Mouse (Mus musculus) cortical plate, adult 2 months (tissue): ENCODE results near the gene Proca1. TPM values are rescaled to one million over a fixed set of nuclear protein-coding genes. Genes with fewer than 3 reads are reported as not detected.

ENCODE experiments used
- H3K27ac ChIP-seq: fragments of 200-500 bp; 2 replicates; pipeline ENCODE4 v1.5.1; 2012; ENCODE audit warnings: low read length, control low read depth, inconsistent platforms; ENCODE audit not compliant: insufficient read depth
- H3K4me1 ChIP-seq: fragments of 200-500 bp; 2 replicates; pipeline ENCODE4 v1.6.1; 2011; ENCODE audit warnings: low read length; ENCODE audit not compliant: control insufficient read depth, insufficient read depth
- H3K4me3 ChIP-seq: fragments of 200-500 bp; 2 replicates; pipeline ENCODE4 v1.5.1; 2011; ENCODE audit warnings: mild to moderate bottlenecking, low read length, control low read depth; ENCODE audit not compliant: insufficient read depth
- CTCF ChIP-seq: fragments of 200-500 bp; IDR thresholded peaks from 2 replicates; pipeline ENCODE4 v1.5.1; 2011; ENCODE audit warnings: mild to moderate bottlenecking, control low read depth, low read length; ENCODE audit not compliant: insufficient read depth; ENCODE audit errors: extremely low read depth
- POLR2A ChIP-seq: fragments of 200-500 bp; IDR thresholded peaks from 2 replicates; pipeline ENCODE4 v1.6.1; 2011; ENCODE audit warnings: mild to moderate bottlenecking, low read length, control low read depth; ENCODE audit not compliant: insufficient read depth; ENCODE audit errors: extremely low read depth
- polyA plus RNA-seq: library from polyadenylated mRNA; depleted of rRNA; stranded (reverse); fragments of >200 nt; gene quantifications from 2 replicates; pipeline ENCODE4 v1.2.3, GENCODE M21; 2012

Proca1 gene
- polyA plus RNA-seq, 1 experiment: 6.2 TPM

- peaks cover 4% of the 10 kb centered on the region; the same call in 1 of the 2 replicates for H3K4me1 ChIP-seq
- H3K27ac ChIP-seq: peak within 1 kb of the TSS; percentile 90
- H3K4me3 ChIP-seq: peak within 1 kb of the TSS; percentile 48
- TF ChIP-seq CTCF (no peak), POLR2A (0 out of 2 replicates have a peak, but pooled peaks have one; percentile 36)
These were observed 4.6 kb upstream of the Proca1 start, which contains the start of gene Rab34 for GRCm38 (mm10) chr11:78188331-78189233. TSS of gene Rab34 (plus strand) at chr11:78188430.

GRCm38 (mm10) chr11:78189234-78190040 is 3.8 kb upstream of the Proca1 start:
- Histone ChIP-seq H3K27ac (peak overlapping the region; percentile 90), H3K4me3 (peak overlapping the region; percentile 48)
- TF ChIP-seq POLR2A (peak; percentile 30; the same call in 1 of the 2 replicates), CTCF (no peak)

DNA sequence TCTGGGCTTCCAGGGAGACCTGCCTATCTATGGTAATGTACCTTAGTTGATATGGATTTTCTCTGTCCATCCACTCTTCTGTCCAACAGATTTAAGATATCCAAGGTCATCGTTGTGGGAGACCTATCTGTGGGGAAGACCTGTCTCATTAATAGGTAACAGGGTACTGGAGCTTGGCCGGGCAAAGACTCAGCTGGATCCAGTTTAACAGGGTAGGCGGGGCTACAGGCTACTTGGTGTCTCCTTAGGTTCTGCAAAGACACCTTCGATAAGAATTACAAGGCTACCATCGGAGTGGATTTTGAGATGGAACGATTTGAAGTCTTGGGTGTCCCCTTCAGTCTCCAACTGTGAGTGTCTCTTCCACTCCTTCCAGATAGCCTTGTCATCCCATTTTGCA is 3.2 kb upstream of the Proca1 start:
- Histone ChIP-seq H3K4me1 (peaks cover 4% of the 10 kb centered on the region; the same call in 1 of the 2 replicates), H3K4me3 (peak overlapping the region; percentile 48; the same call in 1 of the 2 replicates), H3K27ac (0 out of 2 replicates have a peak overlapping the region, but pooled peaks have one; percentile 1)
- no peak for TF ChIP-seq POLR2A
- TF ChIP-seq CTCF: no peak

More at GRCm38 (mm10) chr11:78189234-78190040, 3.8 kb upstream of the Proca1 start:
- peaks cover 4% of the 10 kb centered on the region; the same call in 1 of the 2 replicates for H3K4me1 ChIP-seq

DNA sequence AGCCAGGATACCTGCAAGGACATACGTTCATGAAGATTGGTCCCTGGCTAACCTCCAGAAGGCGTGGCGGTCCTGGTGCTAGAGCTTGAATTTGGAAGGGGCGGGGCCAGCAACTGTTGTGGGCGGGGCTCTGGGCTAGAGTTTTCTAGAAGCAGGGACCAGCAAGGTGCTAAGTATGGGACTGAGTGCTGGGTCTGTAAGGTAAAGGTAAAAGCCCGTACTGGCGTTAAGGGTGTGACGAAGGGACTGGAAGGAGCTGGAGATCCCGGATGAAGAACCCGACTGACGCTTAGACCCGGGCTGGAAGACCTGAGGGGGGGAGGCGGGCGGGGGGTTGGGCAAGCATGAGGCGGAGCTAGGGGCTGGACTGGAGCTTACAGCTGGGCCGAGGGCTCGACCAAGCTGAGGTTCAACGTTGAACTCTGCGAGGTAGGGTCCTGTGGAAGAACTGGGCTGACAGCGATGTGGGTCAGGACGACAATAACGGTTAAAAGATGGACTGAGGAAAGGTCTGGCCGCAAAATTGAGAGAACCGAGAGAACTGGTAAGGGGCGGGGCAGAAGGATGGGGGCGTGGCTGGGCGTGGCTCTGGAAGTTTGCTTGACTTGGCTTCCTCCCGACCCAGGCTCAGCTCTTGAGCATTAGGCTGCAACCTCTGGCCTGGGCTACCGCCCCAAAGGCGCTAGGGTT is 1.4 kb downstream of the Proca1 start:
- H3K4me1 ChIP-seq: peaks cover 4% of the 10 kb centered on the region; the same call in 1 of the 2 replicates
- H3K27ac ChIP-seq: no peak overlapping the region
- H3K4me3 ChIP-seq: peak overlapping the region; percentile 43
- no peak for TF ChIP-seq CTCF
- no peak for TF ChIP-seq POLR2A

GRCm38 (mm10) chr11:78195101-78195863 is 2.1 kb downstream of the Proca1 start:
- no peak overlapping the region; the same call in 1 of the 2 replicates for H3K4me3 ChIP-seq
- 0 out of 2 replicates have a peak, but pooled peaks cover 1% of the 10 kb centered on the region for H3K4me1 ChIP-seq
- H3K27ac ChIP-seq: no peak overlapping the region
- TF ChIP-seq POLR2A (no peak), CTCF (no peak)

GRCm38 (mm10) chr11:78202372-78202771 is 9.2 kb downstream of the Proca1 start:
- no peak overlapping the region for H3K4me3 ChIP-seq
- no peak overlapping the region for H3K27ac ChIP-seq
- H3K4me1 ChIP-seq: peaks cover 2% of the 10 kb centered on the region; the same call in 1 of the 2 replicates
- TF ChIP-seq CTCF (no peak), POLR2A (no peak)

DNA sequence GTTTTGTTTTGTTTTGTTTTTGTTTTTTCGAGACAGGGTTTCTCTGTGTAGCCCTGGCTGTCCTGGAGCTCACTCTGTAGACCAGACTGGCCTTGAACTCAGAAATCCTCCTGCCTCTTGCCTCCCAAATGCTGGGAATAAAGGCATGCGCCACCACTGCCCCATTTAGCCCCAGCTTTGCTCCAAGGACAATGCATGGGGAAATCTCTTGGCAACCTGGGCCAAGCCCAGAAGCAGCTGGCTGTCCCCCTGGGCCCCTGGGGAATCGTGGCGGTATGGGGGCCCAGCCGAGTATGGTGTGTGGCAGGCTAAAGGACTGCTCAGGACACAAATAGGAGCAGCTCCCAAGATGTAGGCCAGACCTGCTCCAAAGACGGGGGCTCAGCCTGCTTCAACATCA is 11.1 kb downstream of the Proca1 start:
- Histone ChIP-seq H3K27ac (no peak overlapping the region), H3K4me3 (no peak overlapping the region), H3K4me1 (peaks cover 2% of the 10 kb centered on the region; the same call in 1 of the 2 replicates)
- TF ChIP-seq CTCF (no peak), POLR2A (no peak)
